Mouse (Mus musculus) gastrocnemius, adult 18-20 months (tissue): ENCODE results near the gene Cntn5. TPM values are rescaled to one million over a fixed set of nuclear protein-coding genes. Genes with fewer than 3 reads are reported as not detected.

Experiments
- DNase-seq: peaks from one replicate; pipeline ENCODE4 v3.0.0; 2021; ENCODE audit warnings: low spot score
- long read RNA-seq, 2 experiments: library from polyadenylated mRNA; stranded (forward); transcript quantifications; one replicate each; pipeline ENCODE4 v2.0.0; 2021
- total RNA-seq, 2 experiments: library from RNA; stranded (reverse); gene quantifications; 2 replicates each; pipeline ENCODE4 v1.2.3; 2021

Gene Cntn5
- total RNA-seq, result not detected
- long read RNA-seq, experiment 1, result 0 reads
- long read RNA-seq, experiment 2, result 0 reads

DNA sequence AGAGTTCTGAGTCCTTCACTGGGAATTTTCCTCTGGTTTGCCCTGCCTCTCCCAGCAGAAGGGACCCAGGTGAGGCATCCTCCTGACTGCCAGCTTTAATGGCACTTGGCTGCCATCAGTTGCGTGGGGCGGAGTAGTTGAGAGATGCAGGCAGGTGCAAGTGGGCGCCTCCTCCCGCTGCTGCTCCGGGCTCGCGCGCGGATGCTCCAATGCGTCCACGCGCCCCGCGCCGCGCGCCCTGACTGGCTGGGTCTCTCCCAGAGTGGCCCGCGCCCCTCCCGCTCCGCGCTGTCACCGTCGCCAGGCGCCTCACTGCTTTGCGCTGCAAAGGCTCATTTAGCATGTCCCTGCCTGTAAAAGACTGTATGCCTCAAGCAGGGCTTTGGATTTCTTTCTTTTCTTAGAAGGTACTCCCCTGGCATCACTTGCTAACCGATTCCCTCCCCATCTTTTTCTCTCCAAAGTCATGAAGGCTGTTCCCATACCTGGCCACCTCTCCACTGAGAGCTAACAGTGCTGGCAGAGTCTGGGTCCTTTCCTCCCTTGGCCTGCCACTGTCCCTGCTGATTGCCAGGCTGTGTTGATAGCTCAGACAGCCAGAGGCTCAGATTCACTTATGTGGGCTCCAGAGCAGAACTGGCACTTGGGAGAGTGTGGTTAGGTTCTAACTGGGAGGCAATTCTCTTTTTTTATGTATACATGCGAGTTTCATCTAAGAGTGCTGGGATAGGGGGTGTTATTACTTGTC, at the start of gene Cntn5:
Gene Cntn5 (minus strand): TSS at position 160 of the 748 bp plus-strand sequence.
- DNase-seq, result no peak

DNA sequence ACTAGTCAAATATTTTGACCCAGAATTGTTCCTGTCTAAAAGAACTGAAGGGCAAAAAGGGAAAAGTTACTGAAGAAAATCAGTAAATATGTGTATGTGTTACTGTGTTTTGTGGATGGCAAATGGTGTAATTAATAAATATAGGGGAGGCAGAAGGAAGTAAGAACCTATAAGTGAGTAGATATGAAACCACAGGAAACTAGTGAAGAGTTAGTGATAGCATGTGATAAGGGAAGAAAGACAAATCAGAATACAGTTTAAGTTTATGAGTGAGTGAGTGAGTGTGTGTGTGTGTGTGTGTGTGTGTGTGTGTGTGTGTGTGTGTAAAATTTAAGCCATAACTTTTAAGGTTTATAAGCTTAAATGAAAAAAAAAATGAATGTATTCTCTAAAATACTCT, 45.9 kb upstream of the Cntn5 start:
- no peak for DNase-seq

DNA sequence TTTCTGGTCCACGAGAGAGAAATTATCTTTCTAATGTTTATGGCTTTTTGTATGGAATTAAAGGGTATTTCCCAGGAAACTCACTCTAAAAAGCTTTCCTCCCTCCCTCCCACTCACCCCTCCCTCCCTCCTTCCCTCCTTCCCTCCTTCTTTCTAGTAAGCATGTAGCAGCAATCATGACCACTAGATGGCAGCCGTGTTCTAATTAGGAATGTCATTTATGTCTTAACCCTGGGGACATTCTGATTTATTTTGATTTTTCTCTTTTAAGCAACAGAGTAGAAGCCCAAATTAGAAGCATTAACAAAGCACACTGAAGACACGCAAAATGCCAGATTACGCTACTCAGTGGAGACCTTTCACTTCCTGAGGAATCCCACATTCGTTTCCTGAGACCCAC, 5.0 kb upstream of the Cntn5 start:
- DNase-seq, result peak; percentile 7

DNA sequence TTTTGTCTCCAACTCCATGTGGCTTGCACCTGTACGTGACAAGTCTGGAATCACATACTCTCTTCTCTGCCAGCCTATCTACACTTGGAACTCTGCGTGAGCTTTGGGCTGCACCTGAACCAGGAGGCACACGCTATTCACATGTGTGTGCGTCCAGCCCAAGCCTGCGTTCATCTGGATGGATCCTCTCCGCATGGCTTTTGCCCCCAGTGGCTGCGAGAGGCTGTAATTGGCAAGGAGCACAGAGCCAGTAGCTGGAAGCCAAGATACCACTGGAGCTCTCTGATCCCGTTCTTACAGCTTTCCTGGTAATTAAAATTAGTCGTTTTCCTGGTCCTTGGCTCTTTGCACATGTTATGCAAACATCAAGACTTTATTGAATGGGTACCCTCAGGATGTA, 1.1 kb upstream of the Cntn5 start:
- DNase-seq, result no peak

DNA sequence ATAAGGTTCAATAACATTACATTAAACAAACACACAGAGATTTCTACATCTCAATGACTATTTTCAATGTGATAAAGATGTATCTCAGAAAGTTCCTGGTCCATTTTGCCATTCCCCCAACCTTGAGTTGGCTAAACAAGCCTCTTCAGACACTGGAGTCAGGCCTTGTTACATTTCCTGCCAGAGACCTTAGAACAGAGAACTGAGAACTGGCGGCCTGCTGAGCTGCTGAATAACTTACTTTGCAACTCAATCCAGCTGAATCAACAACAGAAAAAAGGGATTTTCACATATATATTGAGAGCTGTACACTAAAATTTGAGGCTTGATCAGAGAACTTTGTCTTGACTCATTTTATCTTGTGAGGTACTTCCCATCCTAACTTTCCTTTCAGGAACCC, 24.8 kb downstream of the Cntn5 start:
- DNase-seq, result no peak

DNA sequence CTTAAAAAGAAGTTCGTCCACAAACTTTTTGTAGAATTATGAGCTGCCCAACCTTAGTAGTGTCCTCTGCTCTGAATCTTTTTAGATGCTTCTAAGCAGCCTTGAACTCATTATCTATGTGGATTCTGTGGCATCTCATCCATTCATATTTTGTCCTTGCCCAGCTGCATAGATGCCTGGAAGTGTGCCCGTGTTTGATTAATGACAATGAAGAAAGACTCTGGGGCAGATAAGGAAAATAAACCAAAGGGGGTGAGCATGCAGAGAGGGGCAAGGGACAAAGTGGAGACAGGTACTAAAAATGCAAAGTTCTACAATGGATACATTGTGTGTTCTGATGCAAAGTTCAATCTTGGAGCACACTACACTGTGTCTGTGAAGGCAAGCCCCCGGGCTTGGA, 30.7 kb downstream of the Cntn5 start:
- DNase-seq, result no peak

DNA sequence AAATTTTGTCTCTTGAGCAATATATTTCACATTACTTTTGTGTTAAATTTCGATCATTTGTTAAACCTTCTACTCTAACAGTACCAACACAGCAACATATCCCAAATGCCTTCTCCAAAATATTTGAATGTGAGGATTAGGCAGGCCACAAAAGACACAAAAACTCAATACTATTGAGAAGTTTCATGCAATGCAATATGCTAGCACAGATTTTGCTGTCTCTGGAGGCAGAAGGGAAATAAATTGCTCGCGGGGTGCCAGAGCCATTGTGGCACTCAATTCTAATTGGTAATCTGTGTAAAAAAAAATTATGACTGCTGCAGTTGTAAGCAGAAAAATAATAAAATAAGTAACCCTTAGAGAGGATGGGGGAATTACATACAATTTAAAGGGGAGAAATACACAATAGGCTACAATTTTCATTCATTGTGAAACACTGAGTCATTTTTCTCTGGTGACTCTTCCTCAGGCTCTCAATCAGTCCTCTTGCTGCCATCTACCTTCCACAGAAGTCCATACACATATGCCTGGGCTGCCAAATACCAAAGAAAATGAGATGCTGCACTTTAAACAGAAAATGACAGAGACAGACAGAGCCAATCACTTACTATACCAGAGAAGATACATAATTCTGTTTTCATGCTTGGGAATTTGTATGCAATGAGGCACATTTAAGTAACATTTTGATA, 48.2 kb downstream of the Cntn5 start:
- no peak for DNase-seq

DNA sequence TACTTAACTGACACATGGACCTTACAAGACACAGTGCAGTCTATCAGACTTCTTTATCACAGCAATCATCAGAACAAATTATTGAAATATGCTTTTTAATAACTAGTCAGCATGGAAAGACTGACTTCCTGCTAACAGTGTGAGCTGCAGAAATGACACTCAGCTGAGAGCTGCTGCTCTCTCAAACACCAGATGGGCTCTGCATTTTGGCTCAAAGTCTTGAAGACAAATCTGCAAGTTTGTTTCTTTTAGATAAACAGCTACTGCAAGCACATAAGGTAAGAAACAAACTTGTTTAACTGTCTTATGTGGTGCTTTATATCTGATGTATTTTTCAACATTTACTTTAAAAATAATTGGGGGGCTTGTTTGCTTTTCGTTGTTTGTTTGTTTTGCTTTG, 87.9 kb downstream of the Cntn5 start:
- DNase-seq, result no peak

- DNase-seq, result no peak
These were observed 107.4 kb downstream of the Cntn5 start for GRCm38 (mm10) chr9:10797158-10797557.

- no peak for DNase-seq
These were observed 109.5 kb downstream of the Cntn5 start for GRCm38 (mm10) chr9:10795102-10795501.

DNA sequence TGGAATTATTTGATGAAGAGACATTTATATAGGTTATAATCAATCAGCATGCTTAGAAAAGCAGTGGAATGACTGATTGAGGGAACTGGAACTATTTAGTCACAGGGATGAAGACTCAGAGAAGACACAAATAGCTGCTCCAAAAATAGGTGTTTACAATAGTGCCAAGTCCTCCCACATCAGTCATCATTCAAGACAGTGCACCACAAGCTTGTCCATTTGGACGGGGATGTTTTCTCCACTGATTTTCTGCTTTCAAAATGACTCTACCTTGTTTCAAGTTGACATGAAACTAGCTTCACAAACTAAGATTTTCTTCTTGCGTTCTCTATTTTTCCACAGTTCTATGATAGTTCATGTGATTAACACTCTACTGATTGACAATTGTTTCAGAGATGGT, 172.7 kb downstream of the Cntn5 start:
- no peak for DNase-seq

DNA sequence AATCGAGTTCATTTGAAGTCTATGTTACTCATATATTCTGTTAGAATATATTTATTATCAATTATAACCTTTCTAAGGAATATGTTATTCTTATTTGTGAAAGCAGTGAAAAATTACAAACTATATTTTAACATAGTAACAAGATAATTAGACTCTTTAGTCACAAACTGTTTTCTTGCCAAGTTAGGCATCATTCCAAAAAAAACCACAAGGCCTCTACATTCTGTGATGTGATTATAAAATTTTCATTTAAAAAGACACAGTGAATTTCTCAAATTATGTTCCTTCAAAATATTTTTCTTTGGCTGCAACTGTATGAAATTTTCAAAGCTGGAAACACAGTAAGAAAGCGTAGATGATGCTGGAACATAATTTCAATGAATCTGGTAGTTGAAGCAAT, 180.4 kb downstream of the Cntn5 start:
- no peak for DNase-seq

DNA sequence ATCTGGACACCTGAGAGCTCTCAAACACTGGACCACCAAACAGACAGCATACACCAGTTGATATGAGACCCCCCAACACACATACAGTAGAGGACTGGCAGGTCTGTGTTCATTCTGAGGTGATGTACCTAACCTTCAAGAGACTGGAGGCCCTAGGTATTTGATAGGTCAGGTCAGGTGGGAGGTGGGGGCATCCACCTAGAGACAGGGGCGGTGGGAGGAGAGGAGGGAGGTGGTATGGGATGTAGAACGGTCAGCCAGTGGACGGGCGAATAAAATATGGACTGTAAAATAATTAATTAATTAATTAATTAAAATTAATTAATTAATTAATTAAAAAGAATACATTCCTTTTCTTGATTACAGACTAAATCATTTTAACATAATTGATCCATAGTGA, 182.5 kb downstream of the Cntn5 start:
- no peak for DNase-seq

DNA sequence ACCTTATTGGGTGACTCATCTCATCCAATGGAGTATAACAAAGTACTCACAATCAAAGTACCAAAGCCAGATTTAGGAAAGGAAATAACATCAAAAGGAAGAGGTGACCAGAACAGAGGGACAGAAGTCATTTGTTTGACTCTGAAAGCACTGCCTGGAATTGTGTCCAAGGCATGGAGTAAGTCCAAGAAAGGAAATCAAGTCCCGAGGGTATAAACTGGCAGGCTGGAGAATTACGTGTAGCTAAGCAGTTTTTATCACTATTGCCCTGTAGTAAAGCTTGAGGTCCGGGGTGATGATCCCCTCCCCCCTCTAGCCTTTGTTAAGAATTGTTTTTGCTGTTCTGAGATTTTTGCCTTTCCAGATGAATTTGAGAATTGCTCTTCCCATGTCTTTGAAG, 185.6 kb downstream of the Cntn5 start:
- DNase-seq, result no peak

DNA sequence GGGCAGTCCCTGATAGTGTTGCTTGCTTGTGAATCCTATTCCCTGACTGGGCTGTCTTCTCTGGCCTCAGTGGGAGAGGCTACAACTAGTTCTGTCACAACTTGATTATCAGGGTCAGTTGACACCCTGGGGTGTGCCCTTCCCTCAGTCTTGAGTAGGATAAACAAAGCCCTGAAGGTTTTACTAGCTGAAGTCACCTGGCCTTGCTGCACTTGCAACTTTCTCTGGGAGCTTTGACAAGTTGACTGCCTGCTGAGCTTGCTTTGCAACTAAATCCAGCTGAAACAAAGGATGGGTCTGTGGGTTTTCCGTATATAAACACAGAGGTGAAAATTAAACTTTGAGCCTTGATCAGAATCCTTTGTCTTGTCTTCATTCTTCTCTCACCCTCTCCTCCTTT, 190.9 kb downstream of the Cntn5 start:
- DNase-seq, result no peak

- no peak for DNase-seq
These were observed 222.9 kb downstream of the Cntn5 start for GRCm38 (mm10) chr9:10681646-10682045.

DNA sequence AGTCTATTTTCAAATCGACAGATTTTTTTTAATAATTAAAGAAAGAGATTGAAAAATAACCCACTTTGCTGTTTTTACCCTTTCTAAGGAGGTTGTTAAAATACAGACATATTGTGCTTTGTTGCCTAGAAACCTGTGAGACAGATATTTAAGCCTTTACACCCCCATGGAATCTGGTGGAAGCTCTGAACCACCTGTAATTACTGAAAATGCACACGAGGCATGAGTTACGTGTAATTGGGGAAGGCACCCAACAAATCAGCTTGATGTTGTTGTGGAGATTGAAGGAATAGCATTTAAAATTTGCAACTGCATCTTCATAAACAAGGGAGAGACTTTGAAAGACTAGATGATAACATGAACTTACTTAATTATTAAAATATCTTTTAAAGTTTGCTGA, 223.4 kb downstream of the Cntn5 start:
- no peak for DNase-seq

DNA sequence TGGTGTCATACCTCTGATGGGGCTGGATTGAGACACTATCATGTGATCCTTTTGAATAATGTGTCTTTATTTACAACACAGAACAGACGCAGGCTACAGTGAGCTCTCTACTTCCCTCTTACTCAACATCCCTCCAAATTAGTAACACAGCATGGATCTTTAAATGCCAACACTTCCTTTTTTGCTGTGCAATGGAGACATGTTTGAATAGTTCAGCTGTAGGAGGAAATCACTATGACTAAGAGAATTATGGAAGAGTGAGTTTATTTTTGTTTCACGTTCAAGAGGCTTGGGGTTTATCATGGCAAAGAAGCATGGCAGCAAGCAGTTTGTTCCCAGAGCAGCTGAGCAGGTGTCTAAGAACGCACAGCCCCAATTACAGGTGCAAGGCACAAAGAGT, 235.9 kb downstream of the Cntn5 start:
- DNase-seq, result no peak

DNA sequence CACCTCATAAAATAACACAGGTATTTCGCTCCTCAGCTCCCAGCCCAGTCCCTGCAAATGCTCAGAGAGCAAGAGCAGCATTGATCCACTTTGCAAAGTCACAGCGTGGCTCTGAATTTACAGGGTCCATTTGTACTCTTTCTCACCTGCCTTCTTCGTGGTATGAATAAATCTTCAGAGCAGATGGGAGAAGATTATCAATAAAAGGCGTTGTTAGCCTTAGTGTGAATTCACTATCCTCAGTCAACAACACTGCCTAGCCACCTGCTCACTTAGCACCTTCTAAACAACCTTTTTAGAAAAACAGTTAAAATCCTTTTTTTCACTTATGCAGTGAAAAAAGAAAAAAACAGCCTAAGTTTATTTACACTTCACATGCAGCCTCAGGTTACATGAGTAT, 237.1 kb downstream of the Cntn5 start:
- DNase-seq, result no peak

DNA sequence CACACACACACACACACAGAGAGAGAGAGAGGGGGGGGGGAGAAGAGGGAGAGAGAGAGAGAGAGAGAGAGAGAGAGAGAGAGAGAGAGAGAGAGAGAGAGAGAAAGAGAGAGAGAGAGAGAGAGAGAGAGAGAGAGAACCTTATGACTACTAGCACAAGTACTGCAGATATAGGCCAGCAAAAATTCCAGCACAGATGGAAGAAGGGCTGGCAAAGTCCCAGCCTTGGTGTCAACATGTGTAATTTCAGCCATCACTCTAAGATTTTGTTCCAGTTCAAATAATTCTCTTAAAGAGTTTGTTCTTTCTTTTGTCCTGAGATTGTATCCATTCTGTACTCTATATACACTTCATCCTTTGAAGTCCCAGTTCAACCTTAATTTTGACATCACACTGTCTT, 238.8 kb downstream of the Cntn5 start:
- no peak for DNase-seq

DNA sequence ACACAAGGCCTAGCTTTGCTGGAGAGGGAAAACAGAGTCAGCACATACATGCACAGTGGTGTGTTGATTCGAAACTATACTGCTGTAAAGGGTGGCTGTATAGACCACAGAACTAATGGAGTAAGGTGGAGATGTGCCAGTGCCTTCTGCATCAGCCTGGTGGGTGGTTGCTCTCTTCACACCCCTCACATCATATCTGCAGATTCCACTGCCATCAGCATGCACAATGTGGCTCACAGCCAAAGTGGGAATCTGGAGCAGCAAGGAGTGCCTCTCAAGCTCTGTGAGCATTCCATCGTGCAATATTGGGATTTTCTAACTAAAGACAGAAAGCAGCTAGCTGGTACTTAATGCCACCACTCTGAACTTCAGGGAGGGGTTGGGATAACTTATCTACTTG, 241.5 kb downstream of the Cntn5 start:
- no peak for DNase-seq

DNA sequence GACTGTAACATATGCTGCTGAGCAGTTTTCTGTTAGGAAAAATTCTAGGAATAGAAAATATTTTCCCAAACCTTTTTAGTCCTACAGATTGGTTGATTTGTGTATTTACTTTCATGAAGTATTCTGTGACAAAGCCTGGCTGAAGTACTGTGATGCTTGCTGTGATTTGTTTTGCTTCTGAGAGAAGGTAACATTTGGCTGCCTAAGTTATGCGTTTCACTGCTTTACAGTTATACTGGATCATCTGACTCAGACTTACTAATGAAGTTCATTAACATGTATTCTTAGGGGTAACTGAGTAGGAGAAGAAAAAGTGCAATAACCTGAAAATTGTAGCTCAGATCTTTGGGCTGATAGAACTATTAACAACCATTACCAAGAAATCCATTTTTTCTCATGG, 245.1 kb downstream of the Cntn5 start:
- no peak for DNase-seq

- no peak for DNase-seq
These were observed 246.5 kb downstream of the Cntn5 start for GRCm38 (mm10) chr9:10658086-10658485.
